Mouse (Mus musculus): ENCODE measurements at regions not wholly inside any gene's neighbourhood (a gene's known extent, or its start where the extent isn't known, plus 50 kb on each side); places are given as distances from the start of the nearest gene placed in this dataset.

DNA sequence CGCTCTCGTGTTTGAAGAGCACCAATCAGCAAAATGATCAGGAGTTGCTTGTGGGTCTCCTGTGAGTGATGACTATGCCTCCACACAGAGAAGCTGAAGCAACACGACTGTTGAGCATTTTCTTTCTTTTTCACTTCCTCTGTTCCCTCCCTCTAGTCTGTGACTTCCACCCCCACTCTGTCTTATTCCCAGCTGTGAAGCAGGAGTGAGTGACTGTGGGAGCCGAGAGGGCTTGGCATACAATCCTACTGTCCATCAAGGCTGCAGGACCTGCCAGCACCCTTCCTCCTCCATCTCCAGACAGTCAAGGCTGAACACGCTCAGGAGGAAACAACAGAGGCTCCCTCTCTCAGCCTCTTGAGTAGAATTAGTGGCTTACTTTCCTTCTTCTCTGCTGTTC is 401.3 kb downstream of the Plcl1 start:
- no peak overlapping the region for H3K27ac ChIP-seq
- no peaks in the 10 kb centered on the region for H3K27me3 ChIP-seq (ENCODE audit: low read depth, poor library complexity, severe bottlenecking)
- 80% methylated on average over 5 of the region's 5 CpGs for WGBS
- H3K9me3 ChIP-seq (replicated peaks), result no peaks in the 10 kb centered on the region
- DNase-seq (ENCODE audit: low spot score), result no peak
- no peaks in the 10 kb centered on the region for H3K36me3 ChIP-seq
- H3K4me3 ChIP-seq, result no peak overlapping the region
- no peaks in the 10 kb centered on the region for H3K4me1 ChIP-seq

DNA sequence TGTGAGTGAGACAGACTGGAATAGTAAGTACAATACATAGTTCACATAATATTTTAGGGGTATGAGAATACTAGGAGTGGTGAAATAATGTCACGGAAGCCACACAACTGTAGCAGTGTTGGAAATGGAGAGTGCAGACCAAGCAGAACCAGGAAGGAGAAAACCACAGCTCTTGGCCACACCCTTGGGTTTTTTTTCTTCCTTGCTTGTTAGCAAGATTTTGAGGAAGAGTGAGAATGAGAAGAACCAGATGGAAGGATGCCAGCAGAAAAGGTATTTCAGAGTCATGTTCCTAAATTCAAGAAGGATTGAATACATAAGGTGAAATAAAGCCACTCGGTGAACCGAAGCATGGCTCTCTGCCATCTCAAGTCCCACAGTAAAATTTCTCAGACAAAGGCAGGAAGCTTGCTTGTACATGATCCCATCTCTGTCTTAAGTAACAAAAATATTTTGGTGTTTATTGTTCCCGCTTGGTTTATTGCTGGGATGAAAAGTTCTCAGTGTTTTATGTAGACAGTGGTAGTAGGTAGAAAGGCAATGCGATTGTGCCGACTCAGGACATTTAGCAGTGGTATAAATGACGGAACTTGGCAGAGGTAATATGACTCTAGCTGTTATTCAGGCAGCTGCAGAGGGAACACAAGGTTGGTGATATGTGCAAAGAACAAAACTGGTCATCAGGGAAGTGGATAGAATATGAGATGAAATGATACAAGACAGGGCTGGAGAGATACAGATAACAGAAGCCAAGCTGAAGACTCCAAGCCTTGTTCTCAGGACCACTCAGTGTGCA is 403.2 kb downstream of the Plcl1 start:
- Histone ChIP-seq H3K27me3 (ENCODE audit: low read depth, poor library complexity, severe bottlenecking) (no peaks in the 10 kb centered on the region), H3K4me3 (no peak overlapping the region), H3K4me1 (no peaks in the 10 kb centered on the region), H3K36me3 (no peaks in the 10 kb centered on the region), H3K9me3 (replicated peaks) (no peaks in the 10 kb centered on the region), H3K27ac (no peak overlapping the region)
- 89% methylated on average over 7 of the region's 7 CpGs for WGBS
- DNase-seq (ENCODE audit: low spot score), result no peak

DNA sequence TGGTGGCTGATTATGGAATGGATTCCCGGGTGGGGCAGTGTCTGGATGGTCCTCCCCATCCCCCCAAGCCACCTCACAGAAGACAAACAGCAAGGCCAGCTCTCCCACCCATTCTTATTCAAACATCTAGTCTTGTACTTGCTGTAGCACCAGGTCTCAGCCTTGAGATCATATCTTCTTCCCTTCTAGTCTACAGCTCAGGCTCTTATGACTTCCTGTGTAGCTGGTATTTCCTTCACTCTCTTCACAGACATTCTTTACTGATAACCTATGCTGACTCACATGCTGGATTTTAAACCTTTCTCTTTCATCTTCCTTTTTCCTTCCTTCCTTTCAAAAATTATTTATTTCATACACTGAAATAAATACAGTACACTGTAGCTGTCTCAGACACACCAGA is 406.8 kb downstream of the Plcl1 start:
- DNase-seq (ENCODE audit: low spot score), result no peak

DNA sequence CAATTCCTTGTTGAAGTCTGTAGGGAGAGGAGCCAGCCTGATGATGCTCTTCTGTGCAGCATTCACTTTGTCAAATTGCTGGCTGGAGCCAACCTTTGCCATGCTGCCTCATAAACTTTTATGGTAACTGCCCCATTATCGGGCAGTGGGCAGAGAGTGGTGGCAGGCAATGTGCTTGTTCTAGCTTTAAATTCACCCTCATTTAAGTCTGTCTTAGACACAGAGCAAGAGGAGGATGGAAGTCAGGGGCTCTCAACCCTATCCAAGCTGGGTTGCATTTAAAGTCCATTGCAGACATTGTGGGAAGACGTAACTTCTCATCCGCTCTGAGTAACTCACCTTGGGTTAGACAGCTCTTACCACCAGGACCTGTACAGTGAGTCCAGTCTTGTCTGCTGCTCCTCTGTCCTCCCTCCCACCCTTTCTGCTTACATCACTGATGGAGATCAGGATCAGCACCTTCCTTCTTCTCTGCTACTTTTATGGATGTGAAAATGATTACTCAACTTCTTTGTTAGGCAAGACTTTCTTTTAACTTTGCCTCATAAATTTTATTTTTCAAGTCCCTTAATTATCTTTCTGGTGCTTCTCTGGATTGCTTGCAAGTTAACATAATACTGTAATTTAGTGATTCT is 415.3 kb downstream of the Plcl1 start:
- 53% methylated on average over 3 of the region's 3 CpGs for WGBS
- Histone ChIP-seq H3K9me3 (replicated peaks) (no peaks in the 10 kb centered on the region), H3K36me3 (no peaks in the 10 kb centered on the region), H3K27ac (no peak overlapping the region), H3K27me3 (ENCODE audit: low read depth, poor library complexity, severe bottlenecking) (0 out of 2 replicates have a peak, but pooled peaks cover 8% of the 10 kb centered on the region), H3K4me1 (peaks cover 9% of the 10 kb centered on the region), H3K4me3 (no peak overlapping the region)
- peak; percentile 32 for DNase-seq (ENCODE audit: low spot score)

More for the DNA sequence above, 406.8 kb downstream of the Plcl1 start:
- no peak overlapping the region for H3K27ac ChIP-seq
- H3K27me3 ChIP-seq (ENCODE audit: low read depth, poor library complexity, severe bottlenecking), result no peaks in the 10 kb centered on the region
- H3K9me3 ChIP-seq (replicated peaks), result no peaks in the 10 kb centered on the region
- H3K36me3 ChIP-seq, result no peaks in the 10 kb centered on the region
- no peak overlapping the region for H3K4me3 ChIP-seq
- H3K4me1 ChIP-seq, result no peaks in the 10 kb centered on the region
- WGBS, result 69% methylated on average over 1 of the region's 1 CpGs

DNA sequence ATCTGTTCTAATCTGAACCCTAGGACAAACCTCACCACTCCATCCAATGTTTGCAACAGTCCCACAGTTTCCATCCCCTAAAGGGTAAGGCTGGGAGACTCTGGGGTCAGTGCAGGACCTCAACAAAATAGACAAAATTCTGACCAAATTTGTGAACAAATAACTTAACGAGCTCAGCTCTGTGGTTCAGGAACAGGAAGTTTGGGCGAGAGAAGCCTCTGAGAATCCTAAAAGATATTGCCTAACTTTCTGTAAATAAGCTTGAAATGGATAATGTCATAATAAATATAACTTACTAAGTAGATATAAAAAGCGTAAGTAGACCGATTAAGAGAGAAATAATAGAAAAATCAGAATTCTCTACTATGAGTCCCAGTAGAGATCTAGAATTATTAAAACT is 416.9 kb downstream of the Plcl1 start:
- 0 out of 2 replicates have a peak, but pooled peaks cover 8% of the 10 kb centered on the region for H3K27me3 ChIP-seq (ENCODE audit: low read depth, poor library complexity, severe bottlenecking)
- no peaks in the 10 kb centered on the region for H3K9me3 ChIP-seq (replicated peaks)
- H3K4me1 ChIP-seq, result peaks cover 9% of the 10 kb centered on the region
- H3K36me3 ChIP-seq, result no peaks in the 10 kb centered on the region
- H3K4me3 ChIP-seq, result no peak overlapping the region
- DNase-seq (ENCODE audit: low spot score), result no peak
- 92% methylated on average over 4 of the region's 4 CpGs for WGBS
- H3K27ac ChIP-seq, result no peak overlapping the region

DNA sequence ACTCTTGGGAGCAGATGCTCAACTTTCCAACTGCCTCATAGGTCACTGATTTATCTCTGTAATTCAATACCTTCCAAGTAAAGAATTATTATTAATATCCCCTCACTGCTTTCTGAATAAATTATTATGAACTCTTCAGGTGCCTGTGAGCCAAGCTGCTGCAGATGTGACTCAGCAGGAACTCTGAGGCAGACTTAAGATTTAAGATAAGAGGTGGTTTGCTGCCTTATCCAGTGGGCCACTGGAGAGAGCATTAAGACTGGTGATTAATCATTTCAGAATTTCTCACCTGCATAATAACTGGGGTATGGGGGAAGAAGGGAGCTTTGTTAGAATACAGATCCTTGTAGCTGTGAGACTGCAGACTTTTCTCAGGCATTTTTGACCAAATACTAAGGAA is 421.5 kb downstream of the Plcl1 start:
- 0 out of 2 replicates have a peak, but pooled peaks cover 8% of the 10 kb centered on the region for H3K27me3 ChIP-seq (ENCODE audit: low read depth, poor library complexity, severe bottlenecking)
- no peak overlapping the region for H3K27ac ChIP-seq
- no peaks in the 10 kb centered on the region for H3K4me1 ChIP-seq
- H3K36me3 ChIP-seq, result no peaks in the 10 kb centered on the region
- no peaks in the 10 kb centered on the region for H3K9me3 ChIP-seq (replicated peaks)
- H3K4me3 ChIP-seq, result no peak overlapping the region
- no peak for DNase-seq (ENCODE audit: low spot score)

DNA sequence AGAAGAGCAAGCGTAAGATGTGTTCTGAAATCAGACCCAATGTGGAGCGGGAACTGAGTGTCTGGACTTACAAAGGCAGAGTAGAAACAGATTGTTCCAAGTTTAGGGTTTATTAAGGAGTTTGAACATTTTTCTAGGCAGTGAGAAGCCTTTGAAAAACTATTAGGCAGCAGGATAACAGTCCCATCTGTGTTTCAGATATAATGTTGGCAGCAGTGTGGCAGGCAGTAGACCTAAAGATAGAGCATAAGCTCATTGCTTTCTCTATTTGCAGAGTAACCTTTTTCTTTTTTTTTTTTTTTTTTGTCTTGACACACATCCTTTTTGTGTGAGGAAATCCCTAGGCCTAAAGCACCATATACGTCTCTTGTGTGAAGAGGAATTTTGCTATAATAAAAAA is 429.6 kb downstream of the Plcl1 start:
- Histone ChIP-seq H3K4me1 (no peaks in the 10 kb centered on the region), H3K9me3 (replicated peaks) (no peaks in the 10 kb centered on the region), H3K27ac (no peak overlapping the region), H3K36me3 (no peaks in the 10 kb centered on the region), H3K27me3 (ENCODE audit: low read depth, poor library complexity, severe bottlenecking) (no peaks in the 10 kb centered on the region), H3K4me3 (no peak overlapping the region)
- 90% methylated on average over 3 of the region's 3 CpGs for WGBS
- DNase-seq (ENCODE audit: low spot score), result no peak

DNA sequence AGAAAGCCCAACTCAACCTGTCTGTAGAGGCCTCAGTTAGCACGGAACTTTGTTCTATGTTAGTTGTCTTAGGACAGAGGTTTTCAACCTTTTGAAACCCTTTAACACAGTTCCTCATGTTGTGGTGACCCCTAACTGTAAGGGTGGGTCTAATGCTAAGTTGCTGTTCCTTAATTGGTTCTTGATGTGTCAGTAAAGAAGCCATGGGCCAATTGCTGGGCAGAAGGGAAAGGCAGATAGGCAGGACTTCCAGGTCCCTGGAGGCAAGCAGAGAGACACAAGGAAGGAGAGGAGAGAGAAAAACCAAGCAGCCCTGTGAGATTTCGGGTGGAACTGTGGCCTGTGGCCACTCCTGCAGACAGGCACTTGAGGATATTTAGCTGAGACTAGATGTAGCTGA is 431.0 kb downstream of the Plcl1 start:
- H3K27ac ChIP-seq, result no peak overlapping the region
- H3K9me3 ChIP-seq (replicated peaks), result no peaks in the 10 kb centered on the region
- H3K4me3 ChIP-seq, result no peak overlapping the region
- no peak for DNase-seq (ENCODE audit: low spot score)
- no peaks in the 10 kb centered on the region for H3K27me3 ChIP-seq (ENCODE audit: low read depth, poor library complexity, severe bottlenecking)
- H3K4me1 ChIP-seq, result no peaks in the 10 kb centered on the region
- 91% methylated on average over 2 of the region's 2 CpGs for WGBS
- H3K36me3 ChIP-seq, result no peaks in the 10 kb centered on the region

DNA sequence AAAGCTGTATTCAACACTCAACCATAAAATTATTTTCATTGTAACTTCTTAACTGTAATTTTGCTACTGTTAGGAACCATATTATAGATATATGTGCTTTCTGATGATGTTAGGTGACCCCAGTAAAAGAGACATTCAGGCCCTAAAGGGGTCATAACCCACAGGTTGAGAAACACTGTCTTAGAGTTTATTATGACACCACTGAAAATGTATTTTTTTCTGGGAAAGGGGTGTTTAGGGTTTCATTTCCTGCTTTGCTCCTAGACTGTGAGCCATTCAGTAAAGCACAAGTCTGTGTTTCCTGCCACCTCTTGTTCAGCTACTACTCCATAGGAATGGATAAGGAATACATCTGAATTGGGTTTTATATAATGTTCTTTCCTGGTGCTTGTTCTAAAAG is 431.6 kb downstream of the Plcl1 start:
- no peaks in the 10 kb centered on the region for H3K27me3 ChIP-seq (ENCODE audit: low read depth, poor library complexity, severe bottlenecking)
- H3K27ac ChIP-seq, result no peak overlapping the region
- H3K9me3 ChIP-seq (replicated peaks), result no peaks in the 10 kb centered on the region
- H3K36me3 ChIP-seq, result no peaks in the 10 kb centered on the region
- no peaks in the 10 kb centered on the region for H3K4me1 ChIP-seq
- H3K4me3 ChIP-seq, result no peak overlapping the region
- DNase-seq (ENCODE audit: low spot score), result no peak

DNA sequence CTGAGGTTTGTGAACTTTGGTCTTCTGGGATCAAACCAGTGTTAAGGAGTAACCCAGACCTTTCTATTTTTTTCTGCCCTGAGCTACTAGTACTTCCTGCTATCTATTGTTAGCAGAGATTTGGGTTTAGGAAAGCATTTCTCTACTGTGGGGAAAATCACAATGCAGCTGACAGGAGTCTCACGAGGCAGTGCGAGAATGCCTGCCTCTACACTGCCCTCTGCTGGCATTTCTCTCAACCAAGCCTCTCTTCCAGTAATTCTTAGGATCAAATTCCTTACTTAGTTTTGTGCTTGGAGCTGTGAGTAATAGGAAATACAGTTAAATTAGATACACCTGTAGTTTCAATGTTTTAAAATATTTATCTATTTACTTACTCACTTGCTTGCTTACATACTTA is 432.4 kb downstream of the Plcl1 start:
- H3K36me3 ChIP-seq, result no peaks in the 10 kb centered on the region
- H3K4me1 ChIP-seq, result no peaks in the 10 kb centered on the region
- no peaks in the 10 kb centered on the region for H3K27me3 ChIP-seq (ENCODE audit: low read depth, poor library complexity, severe bottlenecking)
- H3K27ac ChIP-seq, result no peak overlapping the region
- no peaks in the 10 kb centered on the region for H3K9me3 ChIP-seq (replicated peaks)
- no peak overlapping the region for H3K4me3 ChIP-seq
- 5% methylated on average over 2 of the region's 2 CpGs for WGBS
- DNase-seq (ENCODE audit: low spot score), result peak; percentile 57

DNA sequence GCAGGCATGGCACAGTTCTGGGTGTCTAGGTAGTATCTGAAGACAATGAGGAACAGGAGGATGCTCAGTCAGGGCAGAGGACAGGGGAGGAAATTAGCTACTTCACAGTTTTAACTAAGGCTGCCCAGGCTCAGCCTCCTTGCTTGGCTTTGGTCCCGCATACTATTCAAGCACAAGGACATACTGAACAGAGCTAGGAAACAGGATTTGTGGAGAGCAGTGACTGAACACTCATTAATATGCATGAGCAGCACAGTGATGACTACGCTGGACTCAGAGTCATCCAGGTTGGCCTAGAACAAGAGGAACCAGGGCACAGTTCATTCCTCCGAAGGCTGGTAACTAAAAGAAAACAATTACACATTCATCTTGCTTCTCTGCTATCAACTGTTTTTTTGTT is 443.1 kb downstream of the Plcl1 start:
- DNase-seq (ENCODE audit: low spot score), result no peak
- H3K9me3 ChIP-seq (replicated peaks), result no peaks in the 10 kb centered on the region
- no peaks in the 10 kb centered on the region for H3K27me3 ChIP-seq (ENCODE audit: low read depth, poor library complexity, severe bottlenecking)
- no peaks in the 10 kb centered on the region for H3K36me3 ChIP-seq
- WGBS, result 94% methylated on average over 3 of the region's 3 CpGs
- no peaks in the 10 kb centered on the region for H3K4me1 ChIP-seq
- H3K4me3 ChIP-seq, result no peak overlapping the region
- no peak overlapping the region for H3K27ac ChIP-seq

DNA sequence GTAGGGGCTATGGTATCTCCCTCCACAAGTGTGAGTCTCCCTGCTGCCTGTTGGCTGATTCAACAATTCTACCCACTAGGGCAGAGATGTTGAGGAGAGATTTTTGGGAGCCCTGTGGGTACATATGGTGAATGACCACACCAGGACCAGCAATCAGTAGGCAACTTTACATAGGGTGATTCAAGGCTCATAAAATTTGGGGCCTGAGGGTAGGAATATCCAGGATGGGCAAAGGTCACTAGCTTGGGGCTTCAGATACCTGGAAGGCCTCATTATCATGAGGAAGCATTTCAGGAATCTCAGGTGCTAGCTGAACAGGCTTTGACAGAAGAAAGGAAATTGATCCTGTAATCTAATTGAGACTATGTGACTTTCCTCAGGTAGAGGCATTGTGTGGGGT is 446.6 kb downstream of the Plcl1 start:
- no peaks in the 10 kb centered on the region for H3K9me3 ChIP-seq (replicated peaks)

DNA sequence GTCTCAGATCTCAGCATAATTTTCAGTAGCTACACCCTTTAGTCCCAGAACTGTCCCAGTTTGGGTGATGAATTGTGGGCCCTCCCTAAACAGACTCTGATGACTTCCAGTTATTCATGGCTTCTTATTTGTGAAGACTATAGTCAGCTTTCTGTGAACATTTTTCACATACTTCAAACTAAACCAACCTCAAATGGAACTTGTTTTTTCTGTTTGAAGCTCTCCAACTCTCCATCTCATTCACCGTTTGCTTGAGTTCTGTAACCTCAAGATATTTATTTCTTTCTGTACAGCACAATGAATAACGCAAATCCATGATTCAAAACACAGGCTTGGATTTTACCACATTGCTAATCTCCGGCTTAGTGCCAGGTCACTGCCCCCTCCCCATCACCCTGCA is 453.4 kb downstream of the Plcl1 start:
- Histone ChIP-seq H3K27me3 (ENCODE audit: low read depth, poor library complexity, severe bottlenecking) (no peaks in the 10 kb centered on the region), H3K4me1 (no peaks in the 10 kb centered on the region), H3K36me3 (no peaks in the 10 kb centered on the region), H3K27ac (no peak overlapping the region), H3K9me3 (replicated peaks) (no peaks in the 10 kb centered on the region), H3K4me3 (no peak overlapping the region)
- 89% methylated on average over 3 of the region's 3 CpGs for WGBS
- DNase-seq (ENCODE audit: low spot score), result no peak

More for the DNA sequence above, 446.6 kb downstream of the Plcl1 start:
- H3K4me3 ChIP-seq, result no peak overlapping the region
- H3K27ac ChIP-seq, result no peak overlapping the region
- no peaks in the 10 kb centered on the region for H3K36me3 ChIP-seq
- H3K4me1 ChIP-seq, result no peaks in the 10 kb centered on the region
- H3K27me3 ChIP-seq (ENCODE audit: low read depth, poor library complexity, severe bottlenecking), result no peaks in the 10 kb centered on the region
- no peak for DNase-seq (ENCODE audit: low spot score)

DNA sequence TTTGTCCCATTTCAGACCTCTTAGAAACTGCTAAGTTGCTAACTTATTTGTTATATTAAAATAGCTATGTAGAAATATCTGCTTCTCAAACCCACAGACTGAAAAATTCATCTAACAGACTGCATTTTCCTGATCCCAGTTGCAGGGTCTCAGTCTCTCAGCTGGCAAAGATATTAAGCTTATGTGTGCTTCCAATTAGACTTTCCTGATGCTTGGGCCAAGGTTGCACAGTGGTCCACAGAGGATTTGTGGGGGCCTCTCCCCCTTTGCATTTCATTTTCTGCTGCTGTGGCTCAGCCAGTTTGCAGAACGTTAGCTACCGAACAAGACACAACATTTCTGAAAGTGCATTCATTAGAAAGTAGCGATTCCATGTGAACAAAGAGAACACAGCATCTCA is 457.4 kb downstream of the Plcl1 start:
- Histone ChIP-seq H3K36me3 (no peaks in the 10 kb centered on the region), H3K27me3 (ENCODE audit: low read depth, poor library complexity, severe bottlenecking) (no peaks in the 10 kb centered on the region), H3K27ac (no peak overlapping the region), H3K4me1 (no peaks in the 10 kb centered on the region), H3K9me3 (replicated peaks) (no peaks in the 10 kb centered on the region), H3K4me3 (no peak overlapping the region)
- no peak for DNase-seq (ENCODE audit: low spot score)
- 91% methylated on average over 3 of the region's 3 CpGs for WGBS
